Mouse (Mus musculus) testis, adult 2 months (tissue): ENCODE measurements at regions not wholly inside any gene's neighbourhood (a gene's known extent, or its start where the extent isn't known, plus 50 kb on each side); places are given as distances from the start of the nearest gene placed in this dataset.

Experiments used
- H3K27ac ChIP-seq: fragments of 200-500 bp; 2 replicates; pipeline ENCODE4 v1.5.1; 2012; ENCODE audit warnings: low read depth, low read length; ENCODE audit not compliant: control insufficient read depth, insufficient read depth
- H3K27me3 ChIP-seq: fragments of 200-500 bp; 2 replicates; pipeline ENCODE4 v1.6.1; 2012; ENCODE audit warnings: mild to moderate bottlenecking, low read length, moderate library complexity; ENCODE audit not compliant: control insufficient read depth, insufficient read depth
- H3K36me3 ChIP-seq: fragments of 200-500 bp; 2 replicates; pipeline ENCODE4 v1.6.1; 2012; ENCODE audit warnings: mild to moderate bottlenecking, low read length; ENCODE audit not compliant: control insufficient read depth, insufficient read depth
- H3K4me1 ChIP-seq: fragments of 200-500 bp; 2 replicates; pipeline ENCODE4 v1.6.1; 2012; ENCODE audit warnings: low read length; ENCODE audit not compliant: control insufficient read depth, insufficient read depth
- H3K4me3 ChIP-seq: fragments of 200-500 bp; 2 replicates; pipeline ENCODE4 v1.5.1; 2012; ENCODE audit warnings: low read depth, mild to moderate bottlenecking, low read length, moderate library complexity, mixed read lengths; ENCODE audit not compliant: control insufficient read depth
- CTCF ChIP-seq: fragments of 200-500 bp; IDR thresholded peaks from 2 replicates; pipeline ENCODE4 v1.5.1; 2012; ENCODE audit warnings: low read depth, mild to moderate bottlenecking, inconsistent platforms, low read length, moderate library complexity; ENCODE audit not compliant: control insufficient read depth, insufficient read depth, insufficient replicate concordance
- POLR2A ChIP-seq: fragments of 200-500 bp; IDR thresholded peaks from 2 replicates; pipeline ENCODE4 v1.6.1; 2012; ENCODE audit warnings: low read depth, mild to moderate bottlenecking, inconsistent platforms, low read length, moderate library complexity; ENCODE audit not compliant: control insufficient read depth

GRCm38 (mm10) chr8:78099091-78099490, 114.0 kb upstream of the Ttc29 start:
- Histone ChIP-seq H3K27ac (no peak overlapping the region), H3K27me3 (no peaks in the 10 kb centered on the region)
- TF ChIP-seq POLR2A: no peak

GRCm38 (mm10) chr8:78107339-78107738, 105.8 kb upstream of the Ttc29 start:
- Histone ChIP-seq H3K27me3 (no peaks in the 10 kb centered on the region), H3K4me3 (no peak overlapping the region), H3K27ac (no peak overlapping the region), H3K4me1 (no peaks in the 10 kb centered on the region), H3K36me3 (no peaks in the 10 kb centered on the region)
- no peak for TF ChIP-seq POLR2A
- no peak for TF ChIP-seq CTCF

More at GRCm38 (mm10) chr8:78099091-78099490, 114.0 kb upstream of the Ttc29 start:
- H3K4me3 ChIP-seq: no peak overlapping the region
- peaks cover 2% of the 10 kb centered on the region; the same call in 1 of the 2 replicates for H3K4me1 ChIP-seq
- no peaks in the 10 kb centered on the region for H3K36me3 ChIP-seq

- Histone ChIP-seq H3K4me3 (no peak overlapping the region), H3K4me1 (no peaks in the 10 kb centered on the region), H3K27me3 (no peaks in the 10 kb centered on the region), H3K27ac (no peak overlapping the region), H3K36me3 (no peaks in the 10 kb centered on the region)
- no peak for TF ChIP-seq POLR2A
- no peak for TF ChIP-seq CTCF
Observed at GRCm38 (mm10) chr8:78110003-78110649, 103.0 kb upstream of the Ttc29 start.

GRCm38 (mm10) chr8:78113105-78113504, 100.0 kb upstream of the Ttc29 start:
- no peak overlapping the region for H3K27ac ChIP-seq
- H3K27me3 ChIP-seq: no peaks in the 10 kb centered on the region
- no peak for TF ChIP-seq CTCF
- no peak for TF ChIP-seq POLR2A
- H3K4me1 ChIP-seq: no peaks in the 10 kb centered on the region
- no peaks in the 10 kb centered on the region for H3K36me3 ChIP-seq
- H3K4me3 ChIP-seq: no peak overlapping the region

- H3K27ac ChIP-seq: no peak overlapping the region
- no peak for TF ChIP-seq CTCF
- no peak for TF ChIP-seq POLR2A
Observed at GRCm38 (mm10) chr8:78114512-78114911, 98.6 kb upstream of the Ttc29 start.

GRCm38 (mm10) chr8:78117191-78117590, 95.9 kb upstream of the Ttc29 start:
- H3K27ac ChIP-seq: no peak overlapping the region
- no peaks in the 10 kb centered on the region for H3K36me3 ChIP-seq
- no peak overlapping the region for H3K4me3 ChIP-seq
- H3K4me1 ChIP-seq: no peaks in the 10 kb centered on the region
- H3K27me3 ChIP-seq: no peaks in the 10 kb centered on the region
- TF ChIP-seq CTCF: no peak
- no peak for TF ChIP-seq POLR2A

More at GRCm38 (mm10) chr8:78114512-78114911, 98.6 kb upstream of the Ttc29 start:
- no peak overlapping the region for H3K4me3 ChIP-seq
- H3K27me3 ChIP-seq: no peaks in the 10 kb centered on the region
- no peaks in the 10 kb centered on the region for H3K36me3 ChIP-seq
- no peaks in the 10 kb centered on the region for H3K4me1 ChIP-seq

GRCm38 (mm10) chr8:78118493-78118892, 94.6 kb upstream of the Ttc29 start:
- no peaks in the 10 kb centered on the region for H3K4me1 ChIP-seq
- H3K4me3 ChIP-seq: no peak overlapping the region
- no peaks in the 10 kb centered on the region for H3K27me3 ChIP-seq
- no peak overlapping the region for H3K27ac ChIP-seq
- H3K36me3 ChIP-seq: no peaks in the 10 kb centered on the region
- no peak for TF ChIP-seq CTCF
- TF ChIP-seq POLR2A: no peak

- H3K27me3 ChIP-seq: no peaks in the 10 kb centered on the region
- no peak overlapping the region for H3K27ac ChIP-seq
- H3K4me1 ChIP-seq: no peaks in the 10 kb centered on the region
- TF ChIP-seq CTCF (no peak), POLR2A (no peak)
- H3K36me3 ChIP-seq: no peaks in the 10 kb centered on the region
- no peak overlapping the region for H3K4me3 ChIP-seq
Observed at GRCm38 (mm10) chr8:78119682-78120081, 93.4 kb upstream of the Ttc29 start.
